Mouse (Mus musculus) heart, embryonic 16.5 days (tissue): ENCODE measurements around the gene Btg1. TPM values are rescaled to one million over a fixed set of nuclear protein-coding genes. Genes with fewer than 3 reads are reported as not detected.

Experiments used
- ATAC-seq: fragments of 200-750 bp; cut with Nextera tagmentation; replicated peaks from 2 replicates; pipeline ENCODE4 v1.8.0; 2017; ENCODE audit warnings: moderate number of reproducible peaks; ENCODE audit not compliant: insufficient read depth, low FRiP score; ENCODE audit errors: extremely low read depth
- H3K27ac ChIP-seq: fragments of 300-500 bp; sonication (generic); 2 replicates; pipeline ENCODE4 v1.5.1; 2014; ENCODE audit warnings: mild to moderate bottlenecking, low read length, control low read depth, moderate library complexity
- H3K27me3 ChIP-seq: fragments of 300-500 bp; sonication (generic); 2 replicates; pipeline ENCODE4 v1.6.1; 2014; ENCODE audit warnings: low read length, mixed read lengths; ENCODE audit not compliant: control insufficient read depth, insufficient read depth
- H3K36me3 ChIP-seq: fragments of 300-500 bp; sonication (generic); 2 replicates; pipeline ENCODE4 v1.6.1; 2014; ENCODE audit not compliant: control insufficient read depth, insufficient read depth
- H3K4me1 ChIP-seq: fragments of 300-500 bp; sonication (generic); 2 replicates; pipeline ENCODE4 v1.6.1; 2014; ENCODE audit warnings: low read length, mixed read lengths; ENCODE audit not compliant: control insufficient read depth, insufficient read depth
- H3K4me2 ChIP-seq: fragments of 300-500 bp; sonication (generic); 2 replicates; pipeline ENCODE4 v1.6.1; 2014; ENCODE audit warnings: low read depth, mild to moderate bottlenecking, control low read depth, low read length
- H3K4me3 ChIP-seq: fragments of 300-500 bp; sonication (generic); 2 replicates; pipeline ENCODE4 v1.5.1; 2014; ENCODE audit warnings: mild to moderate bottlenecking, control low read depth, low read length
- H3K9ac ChIP-seq: fragments of 300-500 bp; sonication (generic); 2 replicates; pipeline ENCODE4 v1.6.1; 2014; ENCODE audit warnings: low read length, control low read depth
- H3K9me3 ChIP-seq: fragments of 300-500 bp; sonication (generic); replicated peaks from 2 replicates; pipeline ENCODE4 v1.6.1; 2016; ENCODE audit warnings: low read length; ENCODE audit not compliant: control insufficient read depth
- WGBS: fragments of 180-500 bp; shearing (Covaris S2); extraction: QIAGEN DNeasy Blood & Tissue Kit; methylation state at CpG from one replicate; pipeline ENCODE4 v1.1.7; 2014; 5-methylcytosine and 5-hydroxymethylcytosine counted together
- polyA plus RNA-seq: library from polyadenylated mRNA; unstranded; fragments of >200 nt; fragmentation: Nextera tagmentation; extraction: Ambion mirVana; gene quantifications from 2 replicates; pipeline ENCODE4 v1.2.1, GENCODE M21; 2015

The Btg1 gene
- polyA plus RNA-seq, 1 experiment from 2014 or later: 56.9 TPM

DNA sequence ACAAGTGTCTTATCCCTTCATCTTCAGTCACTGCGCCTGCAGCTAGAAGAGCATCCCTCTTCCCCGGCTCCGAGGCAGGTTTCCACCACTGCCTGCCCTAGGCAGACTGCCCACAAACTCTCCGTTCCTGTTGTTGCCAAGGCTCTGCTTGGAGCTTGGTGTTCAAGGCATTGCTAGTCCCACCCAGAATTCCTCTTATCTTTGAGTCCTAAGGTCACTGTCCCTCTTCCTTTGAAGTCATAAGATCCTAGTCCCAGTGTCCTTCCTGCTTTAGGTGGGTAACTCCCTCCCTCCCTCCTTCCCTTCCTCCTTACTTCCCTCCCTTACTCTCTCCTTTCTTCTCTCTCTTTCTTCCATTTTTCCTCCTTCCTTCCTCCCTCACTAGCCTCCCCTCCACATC is 46.2 kb downstream of the Btg1 start:
- no peak for ATAC-seq
- no peak overlapping the region for H3K4me3 ChIP-seq
- no peak overlapping the region for H3K4me2 ChIP-seq
- H3K9me3 ChIP-seq: no peaks in the 10 kb centered on the region
- H3K9ac ChIP-seq: no peak overlapping the region
- peaks cover 3% of the 10 kb centered on the region; the same call in 1 of the 2 replicates for H3K4me1 ChIP-seq
- H3K27me3 ChIP-seq: no peaks in the 10 kb centered on the region
- H3K36me3 ChIP-seq: no peaks in the 10 kb centered on the region
- H3K27ac ChIP-seq: no peak overlapping the region
- WGBS: 82% methylated on average over 4 of the region's 4 CpGs

DNA sequence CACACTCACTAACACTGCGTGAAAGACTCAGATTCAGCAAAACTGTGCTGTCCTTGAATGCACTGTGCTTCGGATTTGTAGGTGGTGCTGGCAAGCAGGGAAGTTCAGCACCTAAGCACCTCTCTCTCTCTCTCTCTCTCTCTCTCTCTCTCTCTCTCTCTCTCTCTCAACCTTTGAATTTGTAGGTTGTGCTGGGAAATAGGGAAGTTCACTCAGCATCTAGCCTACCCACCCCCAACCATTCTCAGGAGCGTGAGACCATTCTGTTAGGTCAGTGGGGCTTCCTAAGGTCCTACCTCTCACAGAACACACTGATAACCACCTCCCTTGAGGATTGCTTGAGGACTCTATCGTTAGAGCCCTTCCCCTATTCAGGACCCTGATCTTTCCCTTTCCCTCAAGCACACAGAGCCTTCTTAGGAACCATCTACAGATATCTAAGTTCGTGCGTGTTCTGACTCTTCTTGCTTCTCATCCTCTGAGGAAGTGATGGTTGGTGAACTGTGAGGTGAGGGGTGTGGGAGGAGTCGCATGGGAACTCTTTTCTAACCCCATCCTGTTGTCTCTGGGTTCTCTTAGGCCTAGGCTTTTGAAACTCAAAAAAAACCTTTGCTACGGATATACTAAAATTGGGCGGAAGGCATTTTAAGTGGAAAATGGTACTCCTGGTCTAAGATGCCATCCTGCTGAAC is 47.1 kb downstream of the Btg1 start:
- no peak for ATAC-seq
- Histone ChIP-seq H3K9me3 (no peaks in the 10 kb centered on the region), H3K27me3 (no peaks in the 10 kb centered on the region), H3K4me1 (peaks cover 3% of the 10 kb centered on the region; the same call in 1 of the 2 replicates), H3K36me3 (no peaks in the 10 kb centered on the region), H3K9ac (no peak overlapping the region), H3K4me2 (no peak overlapping the region), H3K27ac (no peak overlapping the region), H3K4me3 (no peak overlapping the region)
- WGBS: 77% methylated on average over 9 of the region's 9 CpGs
